Mouse (Mus musculus) thymus, postnatal 14 days (tissue): Measurements from ENCODE around the gene Gm14743.
"Not testable (repeated sequence)": the region's sequence is repeated elsewhere in the genome, so short reads cannot be mapped to it uniquely, and the experiment has no call there.

Experiments
- DNase-seq: peaks from one replicate; pipeline ENCODE4 v3.0.0; 2021

Gm14743 gene

DNA sequence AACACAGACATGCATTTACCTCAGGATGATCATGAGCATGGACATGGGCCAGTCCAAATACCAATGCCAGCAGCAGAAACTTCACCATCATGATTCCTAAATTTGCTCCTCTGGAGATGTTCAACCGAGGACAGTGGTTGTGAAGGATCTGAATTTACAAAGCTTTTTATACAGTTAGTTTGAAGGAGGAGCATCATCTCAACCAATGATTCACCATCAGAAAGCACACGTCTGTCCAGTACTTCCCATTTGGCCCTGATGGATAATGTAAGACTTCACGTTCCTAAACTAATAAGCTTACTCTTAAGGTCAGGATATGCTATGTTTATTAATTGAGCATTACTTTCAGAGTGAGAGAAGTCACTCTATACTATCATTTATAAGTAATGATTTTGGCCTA is at the start of gene Gm14743:
Gene Gm14743, minus strand, starts transcription at position 101 of the 400 bp plus-strand sequence.
- not testable (repeated sequence) for DNase-seq

DNA sequence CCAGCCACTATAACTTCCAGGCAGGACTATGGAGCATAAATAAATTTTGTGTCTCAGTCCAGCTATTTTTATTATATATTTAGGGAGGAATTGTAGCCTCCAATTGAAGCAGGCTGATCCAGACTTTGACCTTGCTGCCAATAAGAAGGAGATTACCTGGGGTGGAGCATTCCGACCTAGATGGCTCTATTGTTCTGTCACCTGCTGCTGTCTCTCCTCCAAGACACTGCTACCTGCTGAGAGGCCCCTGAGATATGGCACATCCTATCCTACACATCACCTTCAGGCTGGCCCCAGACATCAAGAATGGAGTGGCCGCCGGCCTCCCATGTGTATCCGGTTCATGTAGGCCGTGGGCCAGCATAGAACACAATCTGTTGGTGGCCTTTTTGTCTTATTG is 42.9 kb downstream of the Gm14743 start:
- DNase-seq: no peak

DNA sequence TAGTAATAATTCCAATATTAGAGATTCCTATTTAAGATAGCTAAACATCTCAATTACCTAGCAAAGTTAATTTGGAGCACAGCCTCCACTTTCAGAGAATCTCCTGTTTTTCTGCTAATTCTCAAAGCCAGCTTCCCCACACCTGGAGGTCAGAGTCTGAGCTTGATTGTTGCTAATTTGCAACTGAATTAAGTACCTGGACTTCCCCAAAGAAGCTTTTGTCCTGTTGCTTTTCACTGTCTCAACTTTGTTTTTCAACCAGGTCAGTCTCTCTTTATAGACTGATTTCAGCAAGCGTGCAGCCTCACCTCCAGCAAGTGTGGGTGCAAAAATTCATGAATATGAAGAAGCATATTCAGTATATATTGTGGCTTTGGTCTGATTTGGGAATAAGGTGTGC is 43.5 kb downstream of the Gm14743 start:
- not testable (repeated sequence) for DNase-seq
